Mouse (Mus musculus) lung, adult 2 months (tissue): ENCODE results near the gene Lrmda.

Experiments used
- CTCF ChIP-seq: fragments of 200-500 bp; IDR thresholded peaks from 2 replicates; pipeline ENCODE4 v1.5.1; 2011; ENCODE audit warnings: mild to moderate bottlenecking, low read length, control low read depth; ENCODE audit not compliant: insufficient read depth
- POLR2A ChIP-seq: fragments of 200-500 bp; IDR thresholded peaks from 2 replicates; pipeline ENCODE4 v1.6.1; 2011; ENCODE audit warnings: low read depth, mild to moderate bottlenecking, control low read depth, low read length, borderline replicate concordance; ENCODE audit errors: extremely low read depth

GRCm38 (mm10) chr14:22931114-22931822, 911.8 kb downstream of the Lrmda start:
- TF ChIP-seq CTCF (no peak), POLR2A (no peak)
